ENCODE assay signal across 26 mouse cellular contexts in genomic region chr3:86518506-86519109, GRCm38 (mm10). TPM values are rescaled to one million over a fixed set of nuclear protein-coding genes. Genes with fewer than 3 reads are reported as not detected.
DNase-seq lines count a peak whose midpoint lies in the region; TF ChIP-seq lines count a peak whose summit lies in the region.
"Had no signal": no experiment of that assay in that cellular context is flagged by ENCODE, and none has a peak within 500 bp of the region (broad histone marks: within the 10 kb centered on the region; RNA-seq: fewer than 3 reads in every experiment).

No protein-coding gene starts in this region.

- 76% methylated on average over 2 of the region's 2 CpGs for WGBS in lung, adult 2 months

- H3K9ac ChIP-seq in MEL (ENCODE audit: control insufficient read depth, low read depth, low read length, poor library complexity, severe bottlenecking), result no peak overlapping the region
- H3K9ac ChIP-seq: embryonic facial prominence, embryonic 12.5 days; embryonic facial prominence, embryonic 15.5 days; forebrain, embryonic 12.5 days; forebrain, embryonic 15.5 days; hindbrain, embryonic 13.5 days had no signal

- H3K36me3 ChIP-seq in MEL (ENCODE audit: control insufficient read depth in 1 of 2, insufficient read depth in 2 of 2, low read length in 2 of 2), result peaks cover 0 to 9% of the 10 kb centered on the region in 2 experiments; a peak in 2 of 4 replicates
- H3K36me3 ChIP-seq: embryonic facial prominence, embryonic 12.5 days; embryonic facial prominence, embryonic 15.5 days; forebrain, embryonic 12.5 days; forebrain, embryonic 15.5 days; hindbrain, embryonic 10.5 days; hindbrain, embryonic 13.5 days had no signal

- no peaks in the 10 kb centered on the region for H3K79me2 ChIP-seq in MEL (ENCODE audit: control insufficient read depth, insufficient read depth, low read length, poor library complexity)

- no peak overlapping the region for H3K27ac ChIP-seq in MEL (ENCODE audit: control insufficient read depth, low read depth, low read length)
- H3K27ac ChIP-seq: embryonic facial prominence, embryonic 12.5 days; embryonic facial prominence, embryonic 15.5 days; forebrain, embryonic 12.5 days; forebrain, embryonic 15.5 days; heart, adult 2 months; hindbrain, embryonic 10.5 days; hindbrain, embryonic 13.5 days had no signal

- H3K9me3 ChIP-seq in MEL (replicated peaks; ENCODE audit: insufficient read depth, low read length), result no peaks in the 10 kb centered on the region
- H3K9me3 ChIP-seq: embryonic facial prominence, embryonic 12.5 days; embryonic facial prominence, embryonic 15.5 days; forebrain, embryonic 12.5 days; forebrain, embryonic 15.5 days; hindbrain, embryonic 10.5 days; hindbrain, embryonic 13.5 days had no signal

- no peaks in the 10 kb centered on the region for H3K27me3 ChIP-seq in MEL (ENCODE audit: control insufficient read depth in 1 of 2, insufficient read depth in 2 of 2, low read length in 2 of 2)
- H3K27me3 ChIP-seq: embryonic facial prominence, embryonic 12.5 days; embryonic facial prominence, embryonic 15.5 days; forebrain, embryonic 12.5 days; forebrain, embryonic 15.5 days; hindbrain, embryonic 13.5 days had no signal

- no peak for TF ChIP-seq RAD21 in MEL (IDR thresholded peaks at IDR 0.05; ENCODE audit: low read depth, low read length)

- TF ChIP-seq CTCF in MEL (IDR thresholded peaks at IDR 0.05 in 2 of 3, conservative IDR thresholded peaks at IDR 0.05 in 1 of 3; ENCODE audit: control insufficient read depth in 1 of 3, insufficient read depth in 1 of 3, low read depth in 2 of 3, low read length in 3 of 3, poor library complexity in 1 of 3, severe bottlenecking in 1 of 3), result no peak
- no peak for TF ChIP-seq CTCF in lung, adult 2 months (IDR thresholded peaks at IDR 0.05; ENCODE audit: insufficient read depth, low read length)

- TF ChIP-seq EP300 in MEL (IDR thresholded peaks at IDR 0.05; ENCODE audit: low read depth in 1 of 2, low read length in 2 of 2), result no peak

- DNase-seq in 3T3-L1 (ENCODE audit: low read depth, low spot score) (peak; percentile 17), A20 (ENCODE audit: low read depth, low spot score) (peak; percentile 5), MEL (ENCODE audit: low read depth, low spot score) (peak; percentile 10)
- DNase-seq in brain, adult 2 months (ENCODE audit: low read depth, low spot score), result peak; percentile 12
- DNase-seq in lung, adult 2 months, result no peak
- no peak for DNase-seq in left cerebral cortex, postnatal 4 days
- DNase-seq in natural killer cell, adult 2 months (ENCODE audit: low spot score in 2 of 2), result no peak
- DNase-seq: adrenal gland, adult 8-10 months; adrenal gland, postnatal 25 days; B cell, adult 2 months; cerebellum, adult 18-20 months; cerebellum, adult 9-10 months; cerebellum, postnatal 14 days; gastrocnemius, postnatal 36 days; heart, adult 2 months; heart, postnatal 36 days; kidney, adult 18-20 months had no signal

- intact Hi-C loops in left cerebral cortex, postnatal 4 days (cut with DNase I), result no loop called here

- no peak overlapping the region for H3K4me3 ChIP-seq in MEL (ENCODE audit: control insufficient read depth in 1 of 2, insufficient read depth in 1 of 2, low read depth in 2 of 2, low read length in 2 of 2)
- H3K4me3 ChIP-seq in lung, adult 2 months (replicated peaks; ENCODE audit: extremely low read depth, low read depth, low read length), result no peak overlapping the region
- H3K4me3 ChIP-seq: embryonic facial prominence, embryonic 12.5 days; embryonic facial prominence, embryonic 15.5 days; forebrain, embryonic 12.5 days; forebrain, embryonic 15.5 days; heart, adult 2 months; hindbrain, embryonic 10.5 days; hindbrain, embryonic 13.5 days had no signal

- H3K4me1 ChIP-seq in MEL (ENCODE audit: control insufficient read depth in 1 of 2, insufficient read depth in 2 of 2, low read length in 2 of 2), result peaks cover 0 to 4% of the 10 kb centered on the region in 2 experiments; a peak in 3 of 4 replicates
- H3K4me1 ChIP-seq in lung, adult 2 months (ENCODE audit: control insufficient read depth, insufficient read depth, low read length), result no peaks in the 10 kb centered on the region
- H3K4me1 ChIP-seq: embryonic facial prominence, embryonic 12.5 days; embryonic facial prominence, embryonic 15.5 days; forebrain, embryonic 15.5 days; hindbrain, embryonic 10.5 days; hindbrain, embryonic 13.5 days had no signal

- no peak for TF ChIP-seq POLR2A in MEL (IDR thresholded peaks at IDR 0.05; ENCODE audit: control insufficient read depth in 1 of 2, insufficient read depth in 1 of 2, low read depth in 1 of 2, low read length in 2 of 2, poor library complexity in 1 of 2)
- TF ChIP-seq POLR2A in lung, adult 2 months (IDR thresholded peaks at IDR 0.05; ENCODE audit: borderline replicate concordance, extremely low read depth, low read depth, low read length), result no peak

TF ChIP-seq in MEL, 35 proteins besides CTCF, POLR2A, EP300 and RAD21:
- TF ChIP-seq MAZ (IDR thresholded peaks at IDR 0.05; ENCODE audit: low read depth, low read length) (no peak), GATA1 (IDR thresholded peaks at IDR 0.05; ENCODE audit: low read depth, low read length) (0 out of 2 replicates have a peak, but pooled peaks have one; percentile 1)

RNA-seq across cellular contexts. Expression of gene Mab21l2, which starts 29.8 kb away (rescaled TPM):
- 0.07 TPM in 1 of 2 replicates, not detected in the other for total RNA-seq in MEL (2012; rRNA removed)
- polyA plus RNA-seq in MEL (2012; ENCODE audit: insufficient read depth in 1 of 2, insufficient read length in 2 of 2, low read depth in 1 of 2, low replicate concordance in 2 of 2, missing spikeins in 1 of 2), result not detected
- polyA plus RNA-seq in lung, adult 2 months (2012; rRNA removed), result 0.06 and 0.12 TPM in 2 replicates
- under 1 TPM; 0.14 to 0.62 TPM for total RNA-seq in left cerebral cortex, postnatal 4 days (2021)
- total RNA-seq: common myeloid progenitor, adult 5-6 weeks; gastrocnemius, adult 8-10 months; granulocyte monocyte progenitor cell, adult 5-6 weeks had no signal

Comparison
In these comparisons a context has a peak if more than half of its experiments do, and no peak if none do; other contexts are left out.
1. DNase-seq: peak in 3T3-L1 (single experiment), A20 (single experiment), MEL (single experiment) and brain, adult 2 months (single experiment); none in lung, adult 2 months (single experiment), left cerebral cortex, postnatal 4 days (single experiment) and natural killer cell, adult 2 months (0 of 2).